Mouse (Mus musculus) lung, adult 2 months (tissue): Measurements from ENCODE around the gene Pnmt.

Source experiments
- CTCF ChIP-seq: fragments of 200-500 bp; IDR thresholded peaks from 2 replicates; pipeline ENCODE4 v1.5.1; 2011; ENCODE audit warnings: mild to moderate bottlenecking, low read length, control low read depth; ENCODE audit not compliant: insufficient read depth
- POLR2A ChIP-seq: fragments of 200-500 bp; IDR thresholded peaks from 2 replicates; pipeline ENCODE4 v1.6.1; 2011; ENCODE audit warnings: low read depth, mild to moderate bottlenecking, control low read depth, low read length, borderline replicate concordance; ENCODE audit errors: extremely low read depth

DNA sequence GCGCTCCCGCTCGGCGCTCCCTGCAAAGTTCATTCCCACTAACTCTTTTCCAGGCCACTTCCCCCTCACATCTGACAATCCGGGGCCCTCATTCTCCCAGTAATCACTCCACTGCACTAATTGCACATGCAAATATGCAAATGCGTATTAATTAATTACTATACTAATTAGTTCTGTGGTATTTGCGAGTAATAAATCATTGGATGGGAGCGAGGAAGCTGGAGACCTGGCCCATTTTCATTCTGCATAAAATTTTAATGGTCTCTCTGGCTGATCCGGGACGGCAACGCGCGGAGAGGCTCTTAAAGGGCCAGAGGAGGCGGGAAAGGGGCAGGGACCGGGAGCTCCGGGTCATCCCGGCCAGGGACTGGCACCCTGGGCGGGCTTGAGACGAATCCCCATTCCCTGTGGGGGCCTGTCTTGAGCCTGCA, 47.2 kb upstream of the Pnmt start:
- TF ChIP-seq CTCF (no peak), POLR2A (no peak)
